Mouse (Mus musculus) lung, embryonic 14.5 days (tissue): ENCODE results near the gene Kras. TPM values are rescaled to one million over a fixed set of nuclear protein-coding genes. Genes with fewer than 3 reads are reported as not detected.

Source experiments
- ATAC-seq: fragments of 200-750 bp; cut with Nextera tagmentation; 2 replicates; pipeline ENCODE4 v1.8.0; 2017; ENCODE audit warnings: mild to moderate bottlenecking, moderate TSS enrichment, moderate library complexity; ENCODE audit not compliant: insufficient read depth
- DNase-seq: peaks from one replicate; pipeline ENCODE4 v3.0.0-alpha.2; 2015
- H3K27ac ChIP-seq: fragments of 300-500 bp; sonication (generic); 2 replicates; pipeline ENCODE4 v1.5.1; 2014; ENCODE audit warnings: low read depth, mild to moderate bottlenecking, moderate library complexity
- H3K27me3 ChIP-seq: fragments of 300-500 bp; sonication (generic); 2 replicates; pipeline ENCODE4 v1.6.1; 2014; ENCODE audit warnings: low read length, control low read depth; ENCODE audit not compliant: insufficient read depth
- H3K36me3 ChIP-seq: fragments of 300-500 bp; sonication (generic); 2 replicates; pipeline ENCODE4 v1.6.1; 2014; ENCODE audit warnings: control low read depth; ENCODE audit not compliant: insufficient read depth
- H3K4me1 ChIP-seq: fragments of 300-500 bp; sonication (generic); 2 replicates; pipeline ENCODE4 v1.6.1; 2014; ENCODE audit warnings: antibody characterized with exemption, control low read depth; ENCODE audit not compliant: insufficient read depth
- H3K4me2 ChIP-seq: fragments of 300-500 bp; sonication (generic); 2 replicates; pipeline ENCODE4 v1.6.1; 2014; ENCODE audit warnings: mild to moderate bottlenecking
- H3K4me3 ChIP-seq: fragments of 300-500 bp; sonication (generic); 2 replicates; pipeline ENCODE4 v1.5.1; 2014; ENCODE audit warnings: low read depth, low read length
- H3K9ac ChIP-seq: fragments of 300-500 bp; sonication (generic); 2 replicates; pipeline ENCODE4 v1.6.1; 2014
- H3K9me3 ChIP-seq: fragments of 300-500 bp; sonication (generic); 2 replicates; pipeline ENCODE4 v1.6.1; 2016; ENCODE audit warnings: low read depth, low read length, control low read depth
- CTCF ChIP-seq: IDR thresholded peaks from 2 replicates; pipeline ENCODE4 v1.5.1; 2016; ENCODE audit warnings: antibody characterized with exemption, low read depth
- WGBS: fragments of 180-500 bp; shearing (Covaris S2); extraction: QIAGEN DNeasy Blood & Tissue Kit; methylation state at CpG from one replicate; pipeline ENCODE4 v1.1.7; 2014; 5-methylcytosine and 5-hydroxymethylcytosine counted together
- polyA plus RNA-seq: library from polyadenylated mRNA; unstranded; fragments of >200 nt; fragmentation: Nextera tagmentation; extraction: Ambion mirVana; gene quantifications from 2 replicates; pipeline ENCODE4 v1.2.1, GENCODE M21; 2014

The Kras gene
- polyA plus RNA-seq, 1 experiment from 2014 or later: 116 TPM

- ATAC-seq: no peak
- no peak for DNase-seq
- Histone ChIP-seq H3K4me3 (no peak overlapping the region), H3K27ac (peak overlapping the region; percentile 20; the same call in 1 of the 2 replicates), H3K9ac (no peak overlapping the region), H3K4me1 (0 out of 2 replicates have a peak, but pooled peaks cover under 1% of the 10 kb centered on the region), H3K9me3 (no peaks in the 10 kb centered on the region), H3K4me2 (no peak overlapping the region), H3K27me3 (no peaks in the 10 kb centered on the region), H3K36me3 (no peaks in the 10 kb centered on the region)
- TF ChIP-seq CTCF: no peak
- 59% methylated on average over 10 of the region's 10 CpGs for WGBS
Observed at GRCm38 (mm10) chr6:145205142-145205541, 44.9 kb downstream of the Kras start.

GRCm38 (mm10) chr6:145204440-145204839 is 45.6 kb downstream of the Kras start:
- H3K4me1 ChIP-seq: no peaks in the 10 kb centered on the region
- no peaks in the 10 kb centered on the region for H3K9me3 ChIP-seq
- no peak overlapping the region for H3K9ac ChIP-seq
- no peaks in the 10 kb centered on the region for H3K36me3 ChIP-seq
- ATAC-seq (no peak), DNase-seq (no peak)
- no peak overlapping the region for H3K27ac ChIP-seq
- no peaks in the 10 kb centered on the region for H3K27me3 ChIP-seq
- no peak overlapping the region for H3K4me3 ChIP-seq
- 83% methylated on average over 6 of the region's 6 CpGs for WGBS
- no peak overlapping the region for H3K4me2 ChIP-seq
- no peak for TF ChIP-seq CTCF

- Histone ChIP-seq H3K27me3 (no peaks in the 10 kb centered on the region), H3K36me3 (no peaks in the 10 kb centered on the region), H3K4me1 (no peaks in the 10 kb centered on the region), H3K27ac (peak overlapping the region; percentile 21), H3K4me3 (no peak overlapping the region), H3K4me2 (no peak overlapping the region), H3K9me3 (no peaks in the 10 kb centered on the region), H3K9ac (no peak overlapping the region)
- WGBS: 67% methylated on average over 13 of the region's 13 CpGs
- TF ChIP-seq CTCF: no peak
- DNase-seq (no peak), ATAC-seq (no peak)
Observed at GRCm38 (mm10) chr6:145202432-145203125, 47.5 kb downstream of the Kras start.

DNA sequence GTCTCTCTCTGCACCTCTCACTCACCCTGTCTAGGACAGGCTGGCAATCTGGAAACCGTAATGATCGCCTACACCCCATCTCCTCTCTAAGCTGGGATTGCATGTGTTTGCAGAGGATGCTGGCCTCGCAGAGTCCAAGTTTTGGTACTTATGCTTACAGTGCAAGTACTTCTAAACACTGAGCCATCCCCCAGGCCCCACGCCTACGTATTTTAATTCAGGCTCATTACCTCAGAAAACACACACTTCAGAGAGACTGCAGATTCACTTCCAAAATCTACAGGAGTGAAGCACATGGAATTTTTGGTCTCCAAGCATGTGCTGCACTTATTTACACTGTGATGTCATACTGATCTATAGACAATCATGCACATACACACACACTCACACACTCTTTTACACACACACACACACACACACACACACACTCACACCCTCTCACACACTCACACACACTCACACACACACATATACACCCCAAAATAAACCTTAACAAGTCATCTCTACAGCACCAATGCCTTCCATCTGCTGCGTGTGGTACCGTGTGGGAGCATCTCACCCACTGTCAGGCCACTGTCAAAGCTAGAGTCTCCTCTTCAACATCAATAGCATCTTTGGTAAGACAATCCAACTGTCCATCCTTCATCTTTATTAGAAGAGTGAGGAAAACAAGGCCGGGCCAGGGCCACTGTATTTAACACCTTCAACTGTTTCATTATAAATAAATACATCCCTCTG is 51.9 kb downstream of the Kras start:
- Histone ChIP-seq H3K9ac (no peak overlapping the region), H3K4me3 (no peak overlapping the region), H3K4me2 (no peak overlapping the region), H3K27ac (no peak overlapping the region), H3K9me3 (no peaks in the 10 kb centered on the region), H3K27me3 (no peaks in the 10 kb centered on the region), H3K36me3 (no peaks in the 10 kb centered on the region), H3K4me1 (no peaks in the 10 kb centered on the region)
- ATAC-seq: no peak
- no peak for TF ChIP-seq CTCF
- WGBS: 85% methylated on average over 8 of the region's 8 CpGs
- DNase-seq: no peak

GRCm38 (mm10) chr6:145193446-145193845 is 56.6 kb downstream of the Kras start:
- ATAC-seq: no peak
- no peak for DNase-seq
- Histone ChIP-seq H3K36me3 (no peaks in the 10 kb centered on the region), H3K9ac (no peak overlapping the region), H3K27ac (no peak overlapping the region), H3K27me3 (no peaks in the 10 kb centered on the region), H3K4me2 (no peak overlapping the region), H3K4me3 (no peak overlapping the region), H3K4me1 (no peaks in the 10 kb centered on the region), H3K9me3 (no peaks in the 10 kb centered on the region)
- no peak for TF ChIP-seq CTCF
- WGBS: 69% methylated on average over 11 of the region's 11 CpGs

GRCm38 (mm10) chr6:145193038-145193437 is 57.0 kb downstream of the Kras start:
- no peak for TF ChIP-seq CTCF
- ATAC-seq (no peak), DNase-seq (no peak)
- Histone ChIP-seq H3K9ac (no peak overlapping the region), H3K27me3 (no peaks in the 10 kb centered on the region), H3K4me2 (no peak overlapping the region), H3K4me1 (no peaks in the 10 kb centered on the region), H3K36me3 (no peaks in the 10 kb centered on the region), H3K27ac (no peak overlapping the region), H3K9me3 (no peaks in the 10 kb centered on the region), H3K4me3 (no peak overlapping the region)
- 72% methylated on average over 3 of the region's 3 CpGs for WGBS
